Mouse (Mus musculus) fat pad, adult 2 months (tissue): ENCODE results near the gene 4930412O13Rik.

Source experiments
- DNase-seq: peaks from one replicate; pipeline ENCODE4 v3.0.0-alpha.2; 2011; ENCODE audit warnings: low read depth, low spot score; ENCODE audit errors: extremely low read depth

4930412O13Rik gene

GRCm38 (mm10) chr2:9880271-9880670 lies 781 bp upstream of the 4930412O13Rik start:
- no peak for DNase-seq

- DNase-seq, result no peak
These were observed 565 bp downstream of the 4930412O13Rik start for GRCm38 (mm10) chr2:9881611-9882023.

GRCm38 (mm10) chr2:9882371-9882925 lies 1.4 kb downstream of the 4930412O13Rik start:
- DNase-seq, result no peak

GRCm38 (mm10) chr2:9882926-9883802 lies 2.1 kb downstream of the 4930412O13Rik start:
- no peak for DNase-seq

- no peak for DNase-seq
These were observed 2.9 kb downstream of the 4930412O13Rik start for GRCm38 (mm10) chr2:9883803-9884532.

GRCm38 (mm10) chr2:9884533-9885216 lies 3.6 kb downstream of the 4930412O13Rik start:
- DNase-seq, result no peak

GRCm38 (mm10) chr2:9885217-9885770 lies 4.2 kb downstream of the 4930412O13Rik start:
- DNase-seq, result no peak

GRCm38 (mm10) chr2:9886031-9886430 lies 5.0 kb downstream of the 4930412O13Rik start:
- no peak for DNase-seq

- no peak for DNase-seq
These were observed 6.0 kb downstream of the 4930412O13Rik start for GRCm38 (mm10) chr2:9886921-9887610.

GRCm38 (mm10) chr2:9887636-9888035 lies 6.6 kb downstream of the 4930412O13Rik start:
- no peak for DNase-seq

- no peak for DNase-seq
These were observed 8.0 kb downstream of the 4930412O13Rik start, which contains the start of gene 9230102O04Rik for GRCm38 (mm10) chr2:9888913-9889650. TSS of gene 9230102O04Rik (minus strand) at chr2:9889540.

- no peak for DNase-seq
These were observed 8.7 kb downstream of the 4930412O13Rik start, which contains the start of gene Gata3 for GRCm38 (mm10) chr2:9889651-9890183. TSS of gene Gata3 (minus strand) at chr2:9890034.

- DNase-seq, result no peak
These were observed 9.2 kb downstream of the 4930412O13Rik start for GRCm38 (mm10) chr2:9890251-9890650.

GRCm38 (mm10) chr2:9890906-9891305 lies 9.9 kb downstream of the 4930412O13Rik start:
- no peak for DNase-seq

- DNase-seq, result no peak
These were observed 11.5 kb downstream of the 4930412O13Rik start for GRCm38 (mm10) chr2:9892541-9892940.

- no peak for DNase-seq
These were observed 12.4 kb downstream of the 4930412O13Rik start for GRCm38 (mm10) chr2:9893272-9893953.

GRCm38 (mm10) chr2:9894836-9895593 lies 14.0 kb downstream of the 4930412O13Rik start:
- no peak for DNase-seq
